Mouse (Mus musculus) brain, adult 2 months (tissue): ENCODE results near the gene Tmem54.

ENCODE experiments used
- DNase-seq: peaks from one replicate; pipeline ENCODE4 v3.0.0; 2011; ENCODE audit warnings: low read depth, low spot score

Gene Tmem54

DNA sequence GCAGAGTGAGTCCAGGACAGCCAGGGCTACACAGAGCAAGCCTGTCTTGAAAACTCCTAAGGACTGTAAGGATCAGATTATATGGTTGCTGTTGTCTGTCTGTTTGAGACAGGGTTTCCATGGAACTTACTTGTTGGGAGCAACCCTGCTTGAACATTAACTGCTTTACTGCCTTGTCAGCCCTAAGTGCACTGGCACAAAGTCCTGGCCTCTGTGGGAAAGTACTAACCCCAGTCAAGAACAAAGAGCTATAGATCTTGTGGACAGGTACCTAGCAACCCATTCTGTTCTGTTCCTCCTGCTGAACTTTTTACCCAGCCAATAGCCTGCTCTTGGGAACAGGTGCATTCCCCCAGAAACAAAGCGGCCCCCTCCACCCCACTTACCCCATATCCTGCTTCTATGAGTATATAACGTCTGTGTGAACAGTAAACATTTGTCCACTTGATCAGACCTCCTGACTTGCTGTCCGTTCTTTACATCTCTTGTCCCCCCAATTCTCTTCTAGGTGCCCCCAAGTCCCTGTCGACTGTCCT, 46.0 kb downstream of the Tmem54 start:
- DNase-seq: no peak

DNA sequence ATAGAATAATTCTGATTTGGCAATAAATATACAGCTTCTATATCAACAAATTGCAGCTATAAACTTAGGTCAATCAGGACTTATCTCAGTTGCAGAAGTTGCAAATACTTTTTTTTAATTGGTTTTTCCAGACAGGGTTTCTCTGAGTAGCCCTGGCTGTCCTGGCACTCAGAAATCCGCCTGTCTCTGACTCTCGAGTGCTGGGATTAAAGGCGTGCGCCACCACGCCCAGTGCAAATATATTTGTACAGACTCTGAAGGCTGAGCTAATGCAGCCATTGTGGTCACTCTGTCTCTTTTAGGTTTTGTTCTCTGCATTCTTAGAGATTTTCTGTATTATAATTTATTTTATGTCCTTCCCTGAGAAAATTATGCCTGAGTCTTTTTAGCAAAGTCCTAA, 52.2 kb downstream of the Tmem54 start:
- no peak for DNase-seq

DNA sequence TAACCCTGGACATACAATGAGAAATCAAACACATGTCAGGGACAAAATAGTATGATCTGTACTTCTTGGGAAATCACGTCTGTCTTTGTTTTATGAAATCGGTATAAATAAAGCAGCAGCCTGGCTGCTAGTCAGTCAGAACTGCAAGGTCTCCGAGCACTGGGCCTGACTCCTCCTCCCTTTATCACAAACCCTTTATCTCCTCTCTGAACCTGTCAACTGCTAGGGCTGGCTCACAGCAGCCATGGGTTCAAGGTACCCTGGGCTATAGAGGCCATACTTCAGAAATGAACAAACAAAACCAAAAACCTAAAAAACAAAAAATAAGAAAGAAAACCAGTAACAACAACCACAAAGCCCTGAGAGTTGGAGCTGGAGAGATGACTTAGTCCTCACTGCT, 53.2 kb downstream of the Tmem54 start:
- DNase-seq: no peak

DNA sequence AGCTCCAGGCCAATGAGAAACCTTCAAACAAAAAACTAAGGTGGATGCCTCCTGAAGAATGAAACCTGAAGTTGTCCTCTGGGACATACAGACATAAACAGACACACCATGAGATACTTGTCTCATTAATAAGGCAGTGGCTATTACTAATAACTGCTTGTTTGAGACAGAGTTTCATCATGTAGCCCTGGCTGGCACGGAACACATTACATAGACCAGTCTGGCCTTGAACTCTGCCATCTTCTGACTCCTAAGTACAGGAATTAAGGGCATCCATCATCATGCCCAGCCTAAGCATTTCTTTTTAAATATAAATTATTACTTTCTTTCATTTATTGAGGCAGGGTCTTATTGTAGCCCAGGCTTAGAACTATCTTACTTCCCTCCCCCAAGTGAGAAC, 55.7 kb downstream of the Tmem54 start:
- no peak for DNase-seq
